Mouse (Mus musculus) heart, embryonic 14.5 days (tissue): ENCODE measurements at regions not wholly inside any gene's neighbourhood (a gene's known extent, or its start where the extent isn't known, plus 50 kb on each side); places are given as distances from the start of the nearest gene placed in this dataset.
"Not testable (repeated sequence)": the region's sequence is repeated elsewhere in the genome, so short reads cannot be mapped to it uniquely, and the experiment has no call there.

Experiments used
- ATAC-seq: fragments of 200-750 bp; cut with Nextera tagmentation; 2 replicates; pipeline ENCODE4 v1.8.0; 2017; ENCODE audit warnings: low read depth, moderate TSS enrichment; ENCODE audit not compliant: insufficient number of reproducible peaks, insufficient read depth, low FRiP score
- H3K27ac ChIP-seq, 2 experiments: fragments of 200-500 bp in 1 of 2; fragments of 300-500 bp in 1 of 2; sonication (generic) in 1 of 2; replicated peaks in 1 of 2; 2 replicates each; pipeline ENCODE4 v1.5.1; 2012 to 2014; ENCODE audit warnings: low read depth in 2 of 2, low read length in 2 of 2, control low read depth in 1 of 2, mild to moderate bottlenecking in 1 of 2, mixed read lengths in 1 of 2; ENCODE audit not compliant: control insufficient read depth in 1 of 2, insufficient read depth in 1 of 2
- H3K27me3 ChIP-seq: fragments of 300-500 bp; sonication (generic); 2 replicates; pipeline ENCODE4 v1.6.1; 2014; ENCODE audit warnings: mild to moderate bottlenecking, low read length, control low read depth; ENCODE audit not compliant: control insufficient read depth, insufficient read depth
- H3K36me3 ChIP-seq: fragments of 300-500 bp; sonication (generic); 2 replicates; pipeline ENCODE4 v1.6.1; 2014; ENCODE audit warnings: mild to moderate bottlenecking, control low read depth, low read length, mixed read lengths; ENCODE audit not compliant: control insufficient read depth, insufficient read depth
- H3K4me1 ChIP-seq, 2 experiments: fragments of 200-500 bp in 1 of 2; fragments of 300-500 bp in 1 of 2; sonication (generic) in 1 of 2; 2 replicates each; pipeline ENCODE4 v1.6.1; 2012 to 2014; ENCODE audit warnings: low read length in 2 of 2, control low read depth in 1 of 2, mixed read lengths in 1 of 2; ENCODE audit not compliant: control insufficient read depth in 2 of 2, insufficient read depth in 2 of 2
- H3K4me2 ChIP-seq: fragments of 300-500 bp; sonication (generic); 2 replicates; pipeline ENCODE4 v1.6.1; 2014; ENCODE audit warnings: mild to moderate bottlenecking, low read length
- H3K4me3 ChIP-seq, 2 experiments: fragments of 200-500 bp in 1 of 2; fragments of 300-500 bp in 1 of 2; sonication (generic) in 1 of 2; 2 replicates each; pipeline ENCODE4 v1.5.1; 2012 to 2014; ENCODE audit warnings: low read length in 2 of 2, mild to moderate bottlenecking in 2 of 2, control low read depth in 1 of 2, low read depth in 1 of 2, moderate library complexity in 1 of 2; ENCODE audit not compliant: control insufficient read depth in 1 of 2, insufficient read depth in 1 of 2
- H3K9ac ChIP-seq: fragments of 300-500 bp; sonication (generic); 2 replicates; pipeline ENCODE4 v1.6.1; 2014; ENCODE audit warnings: mild to moderate bottlenecking, low read length
- H3K9me3 ChIP-seq: fragments of 300-500 bp; sonication (generic); 2 replicates; pipeline ENCODE4 v1.6.1; 2016; ENCODE audit warnings: low read length, control low read depth; ENCODE audit not compliant: control insufficient read depth
- WGBS: fragments of 180-500 bp; shearing (Covaris S2); extraction: QIAGEN DNeasy Blood & Tissue Kit; methylation state at CpG from one replicate; pipeline ENCODE4 v1.1.7; 2014; 5-methylcytosine and 5-hydroxymethylcytosine counted together

DNA sequence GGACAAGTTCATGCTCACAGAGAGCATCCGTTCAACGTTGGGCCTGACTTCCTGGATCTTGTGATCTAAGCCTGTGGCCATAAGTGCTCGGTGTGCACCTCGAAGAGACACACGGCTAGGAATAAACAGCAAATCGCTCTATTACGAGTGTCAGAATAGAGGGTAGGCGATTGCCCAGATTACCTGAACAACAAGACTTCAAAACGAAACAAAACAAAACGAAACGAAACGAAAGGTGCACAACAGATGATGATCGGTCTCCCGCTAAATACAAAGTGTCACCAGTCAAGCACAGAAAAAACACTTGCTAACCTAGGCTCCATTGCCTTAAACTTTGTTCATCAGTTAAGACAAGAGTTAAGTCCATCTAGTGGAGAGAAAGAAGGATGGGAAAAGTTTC lies 67.4 kb downstream of the Pdia4 start:
- not testable (repeated sequence) for H3K4me2 ChIP-seq, H3K27ac ChIP-seq, H3K9ac ChIP-seq, ATAC-seq, H3K9me3 ChIP-seq, H3K4me1 ChIP-seq, H3K36me3 ChIP-seq, H3K4me3 ChIP-seq, H3K27me3 ChIP-seq
- 86% methylated on average over 8 of the region's 14 CpGs for WGBS

DNA sequence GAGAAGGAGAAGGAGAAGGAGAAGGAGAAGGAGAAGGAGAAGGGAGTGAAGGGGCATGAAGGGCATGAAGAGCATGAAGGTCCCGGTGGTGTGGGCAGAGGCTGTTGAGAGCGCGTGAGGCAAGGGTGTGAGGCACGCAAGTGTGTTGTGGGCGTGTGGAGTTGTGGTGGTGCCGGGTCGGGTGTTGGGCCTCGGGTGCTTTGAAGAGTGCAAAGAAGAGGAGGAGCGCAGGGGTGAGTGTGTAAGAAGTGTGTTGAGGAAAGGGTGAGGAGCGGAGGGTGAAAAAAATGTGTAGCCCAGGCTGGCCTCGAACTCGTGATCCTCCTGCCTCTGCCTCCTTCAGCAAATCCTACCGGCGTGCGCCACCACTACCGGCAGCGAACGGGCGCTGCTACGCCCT lies 69.4 kb downstream of the Pdia4 start:
- H3K27ac ChIP-seq, H3K4me2 ChIP-seq, ATAC-seq, H3K36me3 ChIP-seq, H3K27me3 ChIP-seq, H3K9me3 ChIP-seq, H3K4me1 ChIP-seq, H3K9ac ChIP-seq, H3K4me3 ChIP-seq: not testable (repeated sequence)
- WGBS: no CpG with 5 or more reads among the region's 20 CpGs

DNA sequence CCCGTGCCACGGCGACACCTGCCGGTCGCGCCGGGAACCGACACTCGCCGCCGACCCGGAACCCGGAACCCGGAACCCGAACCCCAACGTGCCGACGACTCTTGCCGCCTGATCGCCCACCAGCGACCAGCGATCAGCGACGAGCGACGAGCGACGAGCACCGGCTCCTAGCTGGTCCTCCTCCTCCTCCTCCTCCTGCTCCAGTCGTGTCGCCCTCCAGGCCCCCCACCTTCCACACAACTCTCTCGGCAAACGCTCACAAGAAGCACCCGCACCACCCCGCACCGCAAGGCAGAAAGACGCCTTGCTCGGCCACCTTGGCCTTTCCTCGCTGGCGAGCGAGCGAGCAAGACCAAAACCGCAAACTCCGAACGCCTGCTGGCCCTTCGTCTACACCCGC lies 73.0 kb downstream of the Pdia4 start:
- H3K27ac ChIP-seq, H3K4me1 ChIP-seq, ATAC-seq, H3K9ac ChIP-seq, H3K27me3 ChIP-seq, H3K36me3 ChIP-seq, H3K9me3 ChIP-seq: not testable (repeated sequence)
- 8% methylated on average over 16 of the region's 47 CpGs for WGBS
- H3K4me3 ChIP-seq: peak overlapping the region; percentile 35 to 63
- H3K4me2 ChIP-seq: peak overlapping the region; percentile 57

DNA sequence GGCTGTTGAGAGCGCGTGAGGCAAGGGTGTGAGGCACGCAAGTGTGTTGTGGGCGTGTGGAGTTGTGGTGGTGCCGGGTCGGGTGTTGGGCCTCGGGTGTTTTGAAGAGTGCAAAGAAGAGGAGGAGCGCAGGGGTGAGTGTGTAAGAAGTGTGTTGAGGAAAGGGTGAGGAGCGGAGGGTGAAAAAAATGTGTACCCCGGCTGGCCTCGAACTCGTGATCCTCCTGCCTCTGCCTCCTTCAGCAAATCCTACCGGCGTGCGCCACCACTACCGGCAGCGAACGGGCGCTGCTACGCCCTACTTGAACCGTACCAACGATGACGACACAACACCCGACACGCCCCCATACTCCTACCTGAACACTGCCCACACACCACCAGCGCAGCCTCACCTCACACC lies 73.5 kb downstream of the Pdia4 start:
- not testable (repeated sequence) for H3K27me3 ChIP-seq, H3K9ac ChIP-seq, H3K4me1 ChIP-seq, H3K27ac ChIP-seq, H3K9me3 ChIP-seq, H3K4me3 ChIP-seq, H3K36me3 ChIP-seq, ATAC-seq, H3K4me2 ChIP-seq
- WGBS: 11% methylated on average over 8 of the region's 26 CpGs

DNA sequence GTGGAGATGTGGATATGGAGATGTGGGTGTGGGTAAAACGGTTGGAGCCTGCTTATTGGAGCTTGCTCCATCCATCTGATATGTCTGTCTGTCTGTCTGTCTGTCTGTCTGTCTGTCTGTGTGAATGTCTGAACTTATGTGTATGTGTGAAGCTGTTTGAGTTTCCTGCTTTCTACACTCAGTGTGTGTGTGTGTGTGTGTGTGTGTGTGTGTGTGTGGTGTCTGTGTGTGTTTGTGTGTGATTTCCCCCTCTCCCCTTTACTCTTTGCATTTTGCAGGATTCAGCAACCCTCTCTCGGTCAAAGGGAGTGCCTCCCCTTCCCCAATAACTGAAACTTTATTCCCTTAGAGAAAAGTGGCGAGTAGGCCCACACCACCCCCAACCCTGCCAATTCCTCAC lies 75.3 kb downstream of the Pdia4 start:
- WGBS: no CpG with 5 or more reads among the region's 3 CpGs
- H3K4me2 ChIP-seq, H3K36me3 ChIP-seq, H3K9ac ChIP-seq, ATAC-seq, H3K27ac ChIP-seq, H3K27me3 ChIP-seq, H3K4me1 ChIP-seq, H3K9me3 ChIP-seq, H3K4me3 ChIP-seq: not testable (repeated sequence)
